Mouse (Mus musculus): ENCODE data around the gene Vpreb2.
A peak's percentile ranks its signal among the peaks of the same experiment; 100 is the strongest.

DNA sequence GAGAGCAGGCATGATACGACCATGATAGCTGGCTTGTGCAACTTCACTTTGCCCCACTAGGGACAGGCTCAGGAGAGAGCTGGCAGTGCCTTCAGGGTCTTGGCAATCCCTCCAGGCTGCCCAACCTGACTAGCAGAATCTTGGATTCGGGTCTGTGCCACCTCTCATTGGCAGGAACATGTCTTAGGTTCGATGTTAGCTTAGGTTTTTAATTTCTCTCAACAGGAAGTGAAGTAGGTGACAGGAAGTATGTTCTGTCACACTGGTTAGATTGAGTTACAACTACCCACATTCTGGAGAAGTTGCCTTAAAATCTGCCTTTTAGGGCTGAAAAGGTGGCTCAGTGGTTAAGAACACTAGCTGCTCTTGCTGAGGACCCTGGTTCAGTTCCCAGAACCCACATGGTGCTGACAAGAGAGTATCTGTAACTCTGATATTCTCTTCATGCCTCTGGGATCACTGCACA is 45.8 kb upstream of the Vpreb2 start:
- TF ChIP-seq EP300 (IDR thresholded peaks at IDR 0.05; ENCODE audit: low read depth) (no peak), CTCF (IDR thresholded peaks at IDR 0.05; ENCODE audit: low read depth) (peak; percentile 40)

Measured in liver, embryonic 14.5 days (tissue).